Mouse (Mus musculus) activated CD4-positive, CD25-positive, alpha-beta regulatory T cell (primary cell): ENCODE data around the gene Rnf225. TPM values are rescaled to one million over a fixed set of nuclear protein-coding genes. Genes with fewer than 3 reads are reported as not detected.

ENCODE experiments used
- polyA plus RNA-seq, 2 experiments: library from polyadenylated mRNA; unstranded; fragments of 100-300 nt; shearing (Covaris generic); gene quantifications; one replicate each; pipeline ENCODE4 v1.2.1; 2017

Gene Rnf225
- under 1 TPM; 0.12 to 0.27 TPM for polyA plus RNA-seq

DNA sequence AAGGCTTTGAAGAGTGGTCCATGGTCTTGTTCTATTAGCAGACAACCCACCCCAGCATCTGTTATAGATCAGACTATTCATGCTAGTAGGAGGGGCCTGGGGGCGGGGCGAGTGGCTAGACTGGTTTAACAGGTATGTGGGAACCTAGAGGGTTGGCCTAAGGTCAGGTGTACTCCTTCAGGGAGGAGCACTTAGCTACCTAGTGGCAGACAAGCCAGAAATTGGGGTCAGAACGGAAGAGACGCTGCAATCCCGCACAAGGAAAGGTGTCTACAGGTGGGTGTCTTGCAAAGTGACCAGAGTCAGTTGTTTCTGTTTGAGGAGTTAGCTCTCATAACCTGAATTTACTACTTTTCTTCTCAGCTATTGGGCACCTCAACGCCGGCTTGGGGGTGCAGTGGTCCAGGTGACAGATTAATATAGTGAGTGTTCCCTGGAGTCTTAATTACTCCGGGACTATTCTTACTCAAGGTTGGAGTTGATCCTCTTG, at the start of gene Rnf225:
Gene Rnf225, plus strand, starts transcription at position 226 of the 490 bp plus-strand sequence.

DNA sequence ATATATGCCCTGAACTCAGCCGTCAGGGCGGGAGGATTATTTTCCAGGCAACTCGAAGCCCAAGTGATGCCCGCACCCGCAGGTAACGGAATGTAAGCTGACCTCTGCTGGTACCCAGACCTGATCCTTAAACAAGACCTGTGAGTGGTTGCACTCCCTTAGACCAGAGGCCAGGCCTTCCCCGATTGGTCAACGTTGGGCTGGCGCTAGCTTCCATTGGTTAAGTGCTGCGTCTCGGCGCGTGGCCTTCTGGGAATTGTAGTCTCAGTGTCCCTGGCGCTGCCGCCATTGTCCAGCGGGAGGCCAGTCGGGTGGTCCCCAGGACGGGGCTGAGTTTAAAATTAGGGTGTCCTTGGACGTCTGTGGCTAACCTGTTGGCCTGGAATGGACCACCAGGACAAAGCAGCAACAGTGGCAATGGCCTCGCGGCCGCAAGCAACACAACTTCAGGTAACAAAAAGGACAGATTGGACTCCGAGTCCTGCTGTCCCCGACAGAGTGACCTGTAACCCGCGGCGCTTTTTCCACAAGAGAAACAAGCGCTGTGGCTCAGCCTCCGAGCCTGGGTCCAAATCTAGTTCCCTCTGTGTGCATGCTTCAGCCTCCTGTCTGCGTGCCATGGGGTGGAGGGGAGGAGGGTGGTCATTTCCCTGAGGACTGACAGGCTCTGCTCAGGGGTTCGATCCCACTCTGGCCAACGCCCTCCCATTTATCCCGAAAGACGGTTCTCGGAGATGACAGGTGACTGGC, 46.1 kb upstream of the Rnf225 start, which contains the start of gene Zfp128:
Gene Zfp128, plus strand, starts transcription at position 267 of the 750 bp plus-strand sequence.

DNA sequence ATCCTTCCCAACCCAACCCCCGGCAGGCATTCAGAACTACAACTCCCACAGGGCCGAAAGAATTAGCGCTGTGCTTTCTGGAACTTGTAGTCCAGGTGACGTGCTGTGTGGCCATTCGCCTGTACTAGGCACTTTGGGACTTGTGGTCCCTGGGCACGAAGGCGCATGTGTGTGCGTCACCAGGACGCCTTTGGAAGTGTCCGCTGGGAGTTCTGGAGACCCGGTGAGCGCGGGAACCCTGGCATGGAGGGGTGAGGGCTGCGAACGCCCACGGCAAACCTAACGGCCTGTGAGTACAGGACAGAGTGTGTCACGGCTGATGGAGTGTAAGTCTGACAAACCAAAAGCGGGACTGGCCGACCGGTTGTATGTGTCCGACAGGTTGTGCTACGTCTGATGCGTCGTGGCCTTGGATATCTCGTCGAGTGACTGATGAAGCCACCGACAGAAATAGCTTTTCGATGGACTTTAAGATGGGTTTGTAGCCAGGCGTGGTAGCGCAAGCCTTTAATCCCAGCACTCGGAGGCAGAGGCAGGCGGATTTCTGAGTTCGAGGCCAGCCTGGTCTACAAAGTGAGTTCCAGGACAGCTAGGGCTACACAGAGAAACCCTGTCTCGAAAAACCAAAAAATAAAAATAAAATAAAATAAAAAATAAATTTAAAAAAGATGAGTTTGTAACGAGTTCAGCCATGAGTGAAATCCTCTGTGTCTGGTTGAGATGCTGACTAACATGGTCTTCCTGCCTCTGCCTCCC, 29.4 kb upstream of the Rnf225 start, which contains the start of gene Zscan22:
Gene Zscan22, plus strand, starts transcription at position 161 of the 756 bp plus-strand sequence.

DNA sequence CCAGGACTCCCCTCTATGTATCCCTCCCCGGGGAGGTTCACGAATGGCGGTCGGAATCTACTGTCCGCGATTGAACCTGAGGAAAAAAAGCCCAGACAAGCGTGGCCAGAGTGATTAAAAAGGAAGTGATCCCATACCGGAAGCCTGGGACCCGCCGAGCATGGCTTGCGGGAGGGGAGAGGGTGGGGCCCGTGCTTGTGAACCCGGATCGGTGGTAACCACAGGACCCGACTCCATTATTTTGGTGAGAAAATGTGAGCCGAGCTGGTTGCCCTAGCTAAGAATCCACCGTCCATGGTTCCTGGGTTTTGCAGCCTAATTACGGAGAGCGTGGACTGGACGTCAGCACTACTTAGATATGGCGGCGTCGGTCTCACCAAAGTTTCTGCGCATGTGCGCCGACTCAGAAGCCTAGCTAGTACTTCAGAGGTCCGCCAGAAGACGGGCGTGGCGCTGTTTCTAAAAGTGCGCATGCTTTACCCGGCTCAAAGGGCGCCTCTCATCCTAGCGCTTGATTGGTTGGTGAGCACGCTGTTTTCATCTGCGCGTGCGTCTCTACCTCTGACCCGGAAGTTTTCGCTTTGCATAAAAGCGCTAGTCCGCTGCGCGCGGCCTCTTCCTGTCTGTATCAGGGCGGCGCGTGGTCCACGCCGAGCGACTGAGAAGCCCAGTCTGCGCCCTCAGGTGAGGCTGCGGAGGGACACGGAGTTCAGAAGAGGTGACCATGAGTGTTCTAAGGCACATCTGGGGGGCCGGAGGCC, 5.3 kb upstream of the Rnf225 start, which contains the start of gene Rps5:
Gene Rps5, plus strand, starts transcription at position 586 of the 761 bp plus-strand sequence.

DNA sequence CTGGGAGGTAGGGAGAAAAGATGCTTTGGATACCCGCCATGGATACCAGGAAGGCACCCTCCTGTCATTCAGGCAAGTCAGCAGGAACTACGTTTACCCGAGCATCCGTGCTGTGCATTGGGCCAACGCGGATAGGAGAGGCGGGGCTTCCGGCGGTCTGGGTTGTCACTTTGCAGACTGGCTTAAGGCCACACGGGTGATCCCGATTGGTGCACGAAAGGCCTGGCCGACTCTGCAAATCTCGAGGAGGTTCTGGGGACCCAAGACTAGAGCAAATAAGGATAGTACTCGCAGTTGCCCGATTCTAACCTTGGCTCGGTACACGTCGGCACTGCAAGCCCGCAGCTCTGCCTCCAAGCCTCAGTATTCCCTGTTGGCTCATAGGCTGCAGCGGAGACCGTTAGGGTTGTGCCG, 38.5 kb downstream of the Rnf225 start, which contains the start of gene Zfp324:
Gene Zfp324, plus strand, starts transcription at position 161 of the 414 bp plus-strand sequence.

DNA sequence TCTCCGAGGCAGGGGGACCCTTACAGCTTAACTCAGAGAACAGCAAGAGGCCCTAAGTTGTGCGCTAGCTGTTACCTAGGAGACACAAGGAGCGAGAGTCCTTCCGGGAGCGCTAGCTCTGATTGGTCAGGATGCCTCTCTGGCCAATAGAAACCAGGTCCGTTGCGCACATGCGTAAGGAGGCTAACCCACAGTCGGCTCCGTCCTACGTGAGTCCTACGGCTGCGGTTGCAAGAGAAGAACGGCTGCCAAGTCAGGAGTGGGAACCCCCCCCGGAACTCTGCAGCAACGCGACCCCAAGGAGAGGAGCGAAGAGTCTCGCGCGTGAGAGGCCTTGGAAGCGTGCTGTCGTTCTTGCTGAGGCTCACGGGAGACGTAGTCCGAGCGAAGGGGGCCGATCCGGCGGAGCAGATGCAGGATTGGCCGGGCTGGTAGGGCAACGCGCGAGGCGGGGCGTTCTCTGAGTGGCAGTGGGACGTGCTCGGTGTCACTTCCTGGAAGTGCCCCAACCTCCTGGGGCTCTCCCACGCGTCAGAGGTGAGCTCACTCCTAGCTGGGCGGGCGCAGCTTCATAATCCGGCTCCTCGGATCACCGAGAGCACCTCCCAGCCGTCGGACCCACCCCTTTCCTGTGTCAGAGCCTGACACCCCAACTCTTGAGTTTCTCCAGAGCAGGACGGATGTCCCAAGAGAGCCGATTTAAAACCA, 50.6 kb downstream of the Rnf225 start, which contains the start of gene Zfp446:
Gene Zfp446, plus strand, starts transcription at position 167 of the 708 bp plus-strand sequence.

Other genes starting within 250 kb of the Rnf225 start
- gene Vmn2r55, start 242.4 kb upstream of the Rnf225 start, polyA plus RNA-seq = not detected
- under 1 TPM in 1 of 2 experiments, not detected in 1; 0.14 TPM for gene Vmn2r56, start 192.4 kb upstream of the Rnf225 start, polyA plus RNA-seq
- 1 to 10 TPM in 1 of 2 experiments, under 1 TPM in 1; 0.31 to 1.8 TPM for gene Zscan18, start 123.8 kb upstream of the Rnf225 start, polyA plus RNA-seq
- gene Zfp329, start 108.6 kb upstream of the Rnf225 start, polyA plus RNA-seq = 10 to 100 TPM; 13.2 to 14.9 TPM
- 10 to 100 TPM; 47.8 to 63.7 TPM for gene Zfp110, start 92.7 kb upstream of the Rnf225 start, polyA plus RNA-seq
- 1 to 10 TPM; 3.3 to 4.0 TPM for gene Zfp128, start 46.2 kb upstream of the Rnf225 start, polyA plus RNA-seq
- 10 to 100 TPM; 10.0 to 10.3 TPM for gene Zscan22, start 29.6 kb upstream of the Rnf225 start, polyA plus RNA-seq
- 1,000 to 10,000 TPM in 1 of 2 experiments, 100 to 1,000 TPM in 1; 744 to 1,333 TPM for gene Rps5, start 5.1 kb upstream of the Rnf225 start, polyA plus RNA-seq
- gene Zfp324, start 38.4 kb downstream of the Rnf225 start, polyA plus RNA-seq = 1 to 10 TPM; 5.5 to 6.0 TPM
- gene Zfp446, start 50.4 kb downstream of the Rnf225 start, polyA plus RNA-seq = 1 to 10 TPM; 6.5 to 7.0 TPM
- gene Slc27a5, start 70.8 kb downstream of the Rnf225 start, polyA plus RNA-seq = under 1 TPM; 0.12 to 0.55 TPM
- gene Trim28, start 71.7 kb downstream of the Rnf225 start, polyA plus RNA-seq = 100 to 1,000 TPM in 1 of 2 experiments, 10 to 100 TPM in 1; 94.6 to 147 TPM
- 10 to 100 TPM; 23.0 to 27.9 TPM for gene Zbtb45, start 82.6 kb downstream of the Rnf225 start, polyA plus RNA-seq
- 100 to 1,000 TPM; 252 to 275 TPM for gene Chmp2a, start 107.4 kb downstream of the Rnf225 start, polyA plus RNA-seq
- gene Ube2m, start 110.9 kb downstream of the Rnf225 start, polyA plus RNA-seq = 100 to 1,000 TPM; 185 to 192 TPM
- under 1 TPM; 0.30 to 0.39 TPM for gene Mzf1, start 127.3 kb downstream of the Rnf225 start, polyA plus RNA-seq
- gene Vmn1r85, start 167.8 kb downstream of the Rnf225 start, polyA plus RNA-seq = not detected
- under 1 TPM; 0.04 to 0.17 TPM for gene Vmn1r86, start 192.5 kb downstream of the Rnf225 start, polyA plus RNA-seq
- under 1 TPM in 1 of 2 experiments, not detected in 1; 0.15 TPM for gene Vmn1r87, start 212.7 kb downstream of the Rnf225 start, polyA plus RNA-seq
- gene Vmn1r88, start 232.2 kb downstream of the Rnf225 start, polyA plus RNA-seq = under 1 TPM; 0.02 to 0.05 TPM